Mouse (Mus musculus) CD4-positive naive resting alpha-beta T cell, adult 57 days (primary cell): ENCODE measurements around the gene Tenm2. TPM values are rescaled to one million over a fixed set of nuclear protein-coding genes. Genes with fewer than 3 reads are reported as not detected.

Experiments used
- total RNA-seq: library from RNA; stranded (reverse); gene quantifications from one replicate; pipeline ENCODE4 v1.2.4, GENCODE M21; 2023

Gene Tenm2
- not detected for total RNA-seq

GRCm38 (mm10) chr11:37235914-37236600, at the start of gene Tenm2:
Gene Tenm2, minus strand, starts transcription at chr11:37235964.

GRCm38 (mm10) chr11:35980411-35980917, 1255.3 kb downstream of the Tenm2 start, which contains the start of gene Wwc1:
Gene Wwc1, minus strand, starts transcription at chr11:35980527.

